8 mouse cellular contexts compared by ENCODE assay signal in genomic region chr2:158624718-158625222, GRCm38 (mm10). TPM values are rescaled to one million over a fixed set of nuclear protein-coding genes. Genes with fewer than 3 reads are reported as not detected.
DNase-seq lines count a peak whose midpoint lies in the region; ATAC-seq and TF ChIP-seq lines count a peak whose summit lies in the region.

TSS of gene Actr5 (plus strand) at chr2:158624888.

- intact Hi-C loops in heart, postnatal 25 days (cut with DNase I), result loop anchor here (5.0 to 10.0 kb wide), 2 partner anchors 77 to 210 kb away; no protein-coding TSS in a partner anchor

- TF ChIP-seq CTCF in lung, adult 2 months (IDR thresholded peaks at IDR 0.05; ENCODE audit: insufficient read depth, low read length), result no peak

- WGBS in forebrain, embryonic 15.5 days, result under 1% methylated on average over 39 of the region's 39 CpGs
- under 1% methylated on average over 39 of the region's 39 CpGs for WGBS in lung, adult 2 months

- H3K27me3 ChIP-seq in forebrain, embryonic 15.5 days, result 0 out of 2 replicates have a peak, but pooled peaks cover 3% of the 10 kb centered on the region

- DNase-seq in ES-E14 (ENCODE audit: low read depth, low spot score), result peak; percentile 99
- DNase-seq in cerebellum, adult 11-12 months, result peak; percentile 92
- peak; percentile 88 for DNase-seq in heart, postnatal 25 days (ENCODE audit: low spot score)
- DNase-seq in layer of hippocampus, adult 18-20 months (ENCODE audit: low spot score in 2 of 2), result peak; percentile 86 to 94
- DNase-seq in lung, adult 2 months, result peak; percentile 92
- peak; percentile 84 to 87 for DNase-seq in thymus, adult 18-20 months

- H3K9ac ChIP-seq in ES-E14 (ENCODE audit: insufficient read depth, low read depth, low read length, poor library complexity, severe bottlenecking), result peak within 1 kb of the TSS; percentile 80
- H3K9ac ChIP-seq in forebrain, embryonic 15.5 days (replicated peaks), result peak within 1 kb of the TSS; percentile 88

- H3K9me3 ChIP-seq in ES-E14 (ENCODE audit: control insufficient read depth, insufficient read depth, low read depth, low read length), result no peaks in the 10 kb centered on the region
- H3K9me3 ChIP-seq in forebrain, embryonic 15.5 days, result no peaks in the 10 kb centered on the region

- H3K36me3 ChIP-seq in ES-E14 (ENCODE audit: control insufficient read depth, insufficient read depth, low read length, poor library complexity, severe bottlenecking), result peaks cover 5% of the 10 kb centered on the region
- H3K36me3 ChIP-seq in forebrain, embryonic 15.5 days, result peaks cover 8% of the 10 kb centered on the region; the same call in 1 of the 2 replicates

- H3K4me3 ChIP-seq in ES-E14 (ENCODE audit: insufficient read depth in 1 of 2, low read depth in 1 of 2, low read length in 2 of 2, poor library complexity in 1 of 2, severe bottlenecking in 1 of 2), result peak within 1 kb of the TSS; percentile 80 to 100
- H3K4me3 ChIP-seq in forebrain, embryonic 15.5 days, result peak within 1 kb of the TSS; percentile 93
- peak within 1 kb of the TSS; percentile 93 for H3K4me3 ChIP-seq in lung, adult 2 months (replicated peaks; ENCODE audit: extremely low read depth, low read depth, low read length)

- in situ Hi-C loops in ES-E14 (cut with MboI; ENCODE audit: low sequenced_read_pairs in 2 of 2, unreplicated experiment in 2 of 2), result loop anchor here (5.0 to 10.0 kb wide), 2 partner anchors 77 to 80 kb away; no protein-coding TSS in a partner anchor

- H3K4me2 ChIP-seq in forebrain, embryonic 15.5 days (replicated peaks), result peak within 1 kb of the TSS; percentile 83

- H3K27ac ChIP-seq in ES-E14 (ENCODE audit: insufficient read depth, low read depth, low read length, poor library complexity, severe bottlenecking), result no peak within 1 kb of the TSS
- H3K27ac ChIP-seq in forebrain, embryonic 15.5 days (replicated peaks), result peak within 1 kb of the TSS; percentile 89

- peaks cover 0 to 1% of the 10 kb centered on the region in 2 experiments; a peak in 1 of 4 replicates for H3K4me1 ChIP-seq in ES-E14 (ENCODE audit: control insufficient read depth in 2 of 2, insufficient read depth in 2 of 2, low read length in 2 of 2, poor library complexity in 1 of 2)
- H3K4me1 ChIP-seq in forebrain, embryonic 15.5 days, result peaks cover 25% of the 10 kb centered on the region
- peaks cover 4% of the 10 kb centered on the region; the same call in 1 of the 2 replicates for H3K4me1 ChIP-seq in lung, adult 2 months (ENCODE audit: control insufficient read depth, insufficient read depth, low read length)

- ATAC-seq in forebrain, embryonic 15.5 days (replicated peaks), result peak; percentile 89
- ATAC-seq in neutrophil, adult 5-6 weeks (ENCODE audit: extremely low read depth, insufficient number of reproducible peaks, low FRiP score, poor library complexity, severe bottlenecking), result peak; percentile 98

- TF ChIP-seq POLR2A in lung, adult 2 months (IDR thresholded peaks at IDR 0.05; ENCODE audit: borderline replicate concordance, extremely low read depth, low read depth, low read length), result peak; percentile 87

TF ChIP-seq in ES-E14, 5 proteins besides CTCF, POLR2A, EP300 and RAD21:
- TF ChIP-seq ZNF384 (IDR thresholded peaks at IDR 0.05; ENCODE audit: low read depth, low read length) (no peak), ZC3H11A (IDR thresholded peaks at IDR 0.05; ENCODE audit: borderline replicate concordance, low read depth, low read length) (no peak), HCFC1 (IDR thresholded peaks at IDR 0.05; ENCODE audit: borderline replicate concordance, insufficient read depth, low read length) (peak; percentile 46; the same call in 1 of the 2 replicates)

RNA-seq across cellular contexts. Expression of gene Actr5, which starts in this region (rescaled TPM):
- 11.5 and 19.3 TPM in 2 replicates for total RNA-seq in ES-E14 (2012; rRNA removed)
- 13.4 and 14.7 TPM in 2 replicates for polyA plus RNA-seq in forebrain, embryonic 15.5 days (2015; fragmentation: Nextera tagmentation; extraction: Ambion mirVana)
- 1 to 10 TPM; 5.3 to 5.5 TPM for total RNA-seq in heart, postnatal 25 days (2021)
- 10 to 100 TPM; 10.3 to 12.7 TPM for total RNA-seq in layer of hippocampus, adult 18-20 months (2021)
- 8.1 and 9.0 TPM in 2 replicates for polyA plus RNA-seq in lung, adult 2 months (2012; rRNA removed)
- 29.6 and 32.8 TPM in 2 replicates for total RNA-seq in neutrophil, adult 5-6 weeks (2017)
